Mouse (Mus musculus): ENCODE data around the gene Etfbkmt. TPM values are rescaled to one million over a fixed set of nuclear protein-coding genes. Genes with fewer than 3 reads are reported as not detected.
A peak's percentile ranks its signal among the peaks of the same experiment; 100 is the strongest.
"Not testable (repeated sequence)": the region's sequence is repeated elsewhere in the genome, so short reads cannot be mapped to it uniquely, and the experiment has no call there.

Etfbkmt gene
- polyA plus RNA-seq, 1 experiment from 2014 or later = 10.2 TPM

- H3K27me3 ChIP-seq (ENCODE audit: control insufficient read depth, insufficient read depth, low read length) = no peaks in the 10 kb centered on the region
- ATAC-seq (replicated peaks; ENCODE audit: low FRiP score) (no peak), DNase-seq (ENCODE audit: low spot score) (no peak)
- H3K4me1 ChIP-seq (replicated peaks; ENCODE audit: control insufficient read depth, insufficient read depth, low read length) = peaks cover 2% of the 10 kb centered on the region; the same call in 1 of the 2 replicates
- H3K4me3 ChIP-seq (ENCODE audit: low read depth, low read length) = peak overlapping the region; percentile 63
- 80% methylated on average over 1 of the region's 1 CpGs for WGBS
- H3K4me2 ChIP-seq (ENCODE audit: low read depth, low read length, severe bottlenecking) = peak overlapping the region; percentile 70
- H3K27ac ChIP-seq (ENCODE audit: low read depth, low read length) = no peak overlapping the region
- peaks cover 3% of the 10 kb centered on the region; the same call in 1 of the 2 replicates for H3K36me3 ChIP-seq (ENCODE audit: control insufficient read depth, insufficient read depth, low read length)
- H3K9me3 ChIP-seq (ENCODE audit: control insufficient read depth, low read length) = no peaks in the 10 kb centered on the region
- H3K9ac ChIP-seq (ENCODE audit: low read length) = peak overlapping the region; percentile 9; the same call in 1 of the 2 replicates
These were observed 47.7 kb downstream of the Etfbkmt start for GRCm38 (mm10) chr6:149187371-149187770.

GRCm38 (mm10) chr6:149188041-149188924, 48.6 kb downstream of the Etfbkmt start, which contains the start of gene Amn1:
TSS of gene Amn1 (minus strand) at chr6:149188712.
- H3K27ac ChIP-seq (ENCODE audit: low read depth, low read length) = peak within 1 kb of the TSS; percentile 90
- H3K36me3 ChIP-seq (ENCODE audit: control insufficient read depth, insufficient read depth, low read length) = no peaks in the 10 kb centered on the region; the same call in 1 of the 2 replicates
- H3K27me3 ChIP-seq (ENCODE audit: control insufficient read depth, insufficient read depth, low read length) = no peaks in the 10 kb centered on the region
- under 1% methylated on average over 34 of the region's 34 CpGs for WGBS
- DNase-seq (ENCODE audit: low spot score) (peak; percentile 97), ATAC-seq (replicated peaks; ENCODE audit: low FRiP score) (peak; percentile 99)
- peak within 1 kb of the TSS; percentile 96 for H3K9ac ChIP-seq (ENCODE audit: low read length)
- H3K4me2 ChIP-seq (ENCODE audit: low read depth, low read length, severe bottlenecking) = peak within 1 kb of the TSS; percentile 70
- peak within 1 kb of the TSS; percentile 63 for H3K4me3 ChIP-seq (ENCODE audit: low read depth, low read length)
- peaks cover 2% of the 10 kb centered on the region; the same call in 1 of the 2 replicates for H3K4me1 ChIP-seq (replicated peaks; ENCODE audit: control insufficient read depth, insufficient read depth, low read length)
- no peaks in the 10 kb centered on the region for H3K9me3 ChIP-seq (ENCODE audit: control insufficient read depth, low read length)

- Histone ChIP-seq H3K9me3 (ENCODE audit: control insufficient read depth, low read length) (no peaks in the 10 kb centered on the region), H3K4me3 (ENCODE audit: low read depth, low read length) (peak overlapping the region; percentile 63), H3K9ac (ENCODE audit: low read length) (peak overlapping the region; percentile 43; the same call in 1 of the 2 replicates), H3K4me1 (replicated peaks; ENCODE audit: control insufficient read depth, insufficient read depth, low read length) (peaks cover 2% of the 10 kb centered on the region; the same call in 1 of the 2 replicates), H3K27me3 (ENCODE audit: control insufficient read depth, insufficient read depth, low read length) (no peaks in the 10 kb centered on the region), H3K4me2 (ENCODE audit: low read depth, low read length, severe bottlenecking) (peak overlapping the region; percentile 70), H3K36me3 (ENCODE audit: control insufficient read depth, insufficient read depth, low read length) (no peaks in the 10 kb centered on the region; the same call in 1 of the 2 replicates), H3K27ac (ENCODE audit: low read depth, low read length) (0 out of 2 replicates have a peak overlapping the region, but pooled peaks have one; percentile 21)
- ATAC-seq (replicated peaks; ENCODE audit: low FRiP score) = peak; percentile 82; the same call in 1 of the 2 replicates
- 41% methylated on average over 8 of the region's 8 CpGs for WGBS
- DNase-seq (ENCODE audit: low spot score) = no peak
These were observed 49.2 kb downstream of the Etfbkmt start for GRCm38 (mm10) chr6:149188925-149189257.

GRCm38 (mm10) chr6:149189340-149189922, 49.8 kb downstream of the Etfbkmt start:
- no peak overlapping the region; the same call in 1 of the 2 replicates for H3K9ac ChIP-seq (ENCODE audit: low read length)
- WGBS = 93% methylated on average over 16 of the region's 16 CpGs
- no peak for DNase-seq (ENCODE audit: low spot score)
- H3K4me1 ChIP-seq (replicated peaks; ENCODE audit: control insufficient read depth, insufficient read depth, low read length) = peaks cover 2% of the 10 kb centered on the region; the same call in 1 of the 2 replicates
- H3K27ac ChIP-seq (ENCODE audit: low read depth, low read length) = no peak overlapping the region
- H3K36me3 ChIP-seq (ENCODE audit: control insufficient read depth, insufficient read depth, low read length) = no peaks in the 10 kb centered on the region; the same call in 1 of the 2 replicates
- no peak for ATAC-seq (replicated peaks; ENCODE audit: low FRiP score)
- no peaks in the 10 kb centered on the region for H3K27me3 ChIP-seq (ENCODE audit: control insufficient read depth, insufficient read depth, low read length)
- no peak overlapping the region; the same call in 1 of the 2 replicates for H3K4me2 ChIP-seq (ENCODE audit: low read depth, low read length, severe bottlenecking)
- H3K4me3 ChIP-seq (ENCODE audit: low read depth, low read length) = no peak overlapping the region
- no peaks in the 10 kb centered on the region for H3K9me3 ChIP-seq (ENCODE audit: control insufficient read depth, low read length)

- H3K36me3 ChIP-seq (ENCODE audit: control insufficient read depth, insufficient read depth, low read length); ATAC-seq (replicated peaks; ENCODE audit: low FRiP score); H3K4me1 ChIP-seq (replicated peaks; ENCODE audit: control insufficient read depth, insufficient read depth, low read length); H3K27me3 ChIP-seq (ENCODE audit: control insufficient read depth, insufficient read depth, low read length); H3K27ac ChIP-seq (ENCODE audit: low read depth, low read length); H3K4me3 ChIP-seq (ENCODE audit: low read depth, low read length); H3K9me3 ChIP-seq (ENCODE audit: control insufficient read depth, low read length); DNase-seq (ENCODE audit: low spot score); H3K4me2 ChIP-seq (ENCODE audit: low read depth, low read length, severe bottlenecking); H3K9ac ChIP-seq (ENCODE audit: low read length): not testable (repeated sequence)
- WGBS = 91% methylated on average over 5 of the region's 5 CpGs
These were observed 52.3 kb downstream of the Etfbkmt start for GRCm38 (mm10) chr6:149191951-149192350.

- ATAC-seq (replicated peaks; ENCODE audit: low FRiP score) (no peak), DNase-seq (ENCODE audit: low spot score) (no peak)
- H3K36me3 ChIP-seq (ENCODE audit: control insufficient read depth, insufficient read depth, low read length) = no peaks in the 10 kb centered on the region
- no peaks in the 10 kb centered on the region for H3K27me3 ChIP-seq (ENCODE audit: control insufficient read depth, insufficient read depth, low read length)
- H3K4me1 ChIP-seq (replicated peaks; ENCODE audit: control insufficient read depth, insufficient read depth, low read length) = no peaks in the 10 kb centered on the region
- H3K27ac ChIP-seq (ENCODE audit: low read depth, low read length) = no peak overlapping the region
- no peak overlapping the region for H3K4me2 ChIP-seq (ENCODE audit: low read depth, low read length, severe bottlenecking)
- H3K4me3 ChIP-seq (ENCODE audit: low read depth, low read length) = no peak overlapping the region
- 67% methylated on average over 5 of the region's 5 CpGs for WGBS
- H3K9me3 ChIP-seq (ENCODE audit: control insufficient read depth, low read length) = no peaks in the 10 kb centered on the region
- no peak overlapping the region for H3K9ac ChIP-seq (ENCODE audit: low read length)
These were observed 53.7 kb downstream of the Etfbkmt start for GRCm38 (mm10) chr6:149193276-149193905.

- Histone ChIP-seq H3K4me1 (replicated peaks; ENCODE audit: control insufficient read depth, insufficient read depth, low read length) (no peaks in the 10 kb centered on the region), H3K4me3 (ENCODE audit: low read depth, low read length) (no peak overlapping the region), H3K36me3 (ENCODE audit: control insufficient read depth, insufficient read depth, low read length) (no peaks in the 10 kb centered on the region), H3K27ac (ENCODE audit: low read depth, low read length) (no peak overlapping the region), H3K9ac (ENCODE audit: low read length) (no peak overlapping the region), H3K9me3 (ENCODE audit: control insufficient read depth, low read length) (no peaks in the 10 kb centered on the region), H3K27me3 (ENCODE audit: control insufficient read depth, insufficient read depth, low read length) (no peaks in the 10 kb centered on the region), H3K4me2 (ENCODE audit: low read depth, low read length, severe bottlenecking) (no peak overlapping the region)
- no peak for DNase-seq (ENCODE audit: low spot score)
- ATAC-seq (replicated peaks; ENCODE audit: low FRiP score) = no peak
- WGBS = 77% methylated on average over 3 of the region's 3 CpGs
These were observed 57.5 kb downstream of the Etfbkmt start for GRCm38 (mm10) chr6:149197116-149197515.

- no peaks in the 10 kb centered on the region for H3K27me3 ChIP-seq (ENCODE audit: control insufficient read depth, insufficient read depth, low read length)
- no peak overlapping the region for H3K4me3 ChIP-seq (ENCODE audit: low read depth, low read length)
- H3K36me3 ChIP-seq (ENCODE audit: control insufficient read depth, insufficient read depth, low read length) = no peaks in the 10 kb centered on the region
- no peak overlapping the region for H3K9ac ChIP-seq (ENCODE audit: low read length)
- no peaks in the 10 kb centered on the region for H3K4me1 ChIP-seq (replicated peaks; ENCODE audit: control insufficient read depth, insufficient read depth, low read length)
- DNase-seq (ENCODE audit: low spot score) = no peak
- no peaks in the 10 kb centered on the region for H3K9me3 ChIP-seq (ENCODE audit: control insufficient read depth, low read length)
- ATAC-seq (replicated peaks; ENCODE audit: low FRiP score) = no peak
- no peak overlapping the region for H3K27ac ChIP-seq (ENCODE audit: low read depth, low read length)
- H3K4me2 ChIP-seq (ENCODE audit: low read depth, low read length, severe bottlenecking) = no peak overlapping the region
These were observed 58.9 kb downstream of the Etfbkmt start for GRCm38 (mm10) chr6:149198572-149198971.

Measured in forebrain, embryonic 11.5 days (tissue).